Mouse (Mus musculus) liver, postnatal 0 days (tissue): Measurements from ENCODE around the gene Cuta. TPM values are rescaled to one million over a fixed set of nuclear protein-coding genes. Genes with fewer than 3 reads are reported as not detected.

Source experiments
- ATAC-seq: fragments of 200-750 bp; cut with Nextera tagmentation; 2 replicates; pipeline ENCODE4 v1.8.0; 2017; ENCODE audit warnings: mild to moderate bottlenecking, moderate library complexity
- DNase-seq: peaks from one replicate; pipeline ENCODE4 v3.0.0-alpha.2; 2016
- H3K27ac ChIP-seq: fragments of 300-500 bp; sonication (generic); 2 replicates; pipeline ENCODE4 v1.5.1; 2014; ENCODE audit warnings: antibody characterized with exemption, moderate library complexity, mild to moderate bottlenecking, low read depth
- H3K27me3 ChIP-seq: fragments of 300-500 bp; sonication (generic); 2 replicates; pipeline ENCODE4 v1.6.1; 2014; ENCODE audit warnings: low read length, control low read depth, mixed read lengths; ENCODE audit not compliant: insufficient read depth
- H3K36me3 ChIP-seq: fragments of 300-500 bp; sonication (generic); replicated peaks from 2 replicates; pipeline ENCODE4 v1.6.1; 2014; ENCODE audit warnings: mild to moderate bottlenecking, control low read depth, low read length, moderate library complexity, mixed read lengths; ENCODE audit not compliant: insufficient read depth
- H3K4me1 ChIP-seq: fragments of 300-500 bp; sonication (generic); 2 replicates; pipeline ENCODE4 v1.6.1; 2014; ENCODE audit warnings: antibody characterized with exemption, mild to moderate bottlenecking, control low read depth; ENCODE audit not compliant: insufficient read depth
- H3K4me2 ChIP-seq: fragments of 300-500 bp; sonication (generic); 2 replicates; pipeline ENCODE4 v1.6.1; 2014; ENCODE audit warnings: low read depth, mild to moderate bottlenecking, low read length, moderate library complexity, mixed read lengths
- H3K4me3 ChIP-seq: fragments of 300-500 bp; sonication (generic); 2 replicates; pipeline ENCODE4 v1.5.1; 2014; ENCODE audit warnings: low read depth, low read length
- H3K9ac ChIP-seq: fragments of 300-500 bp; sonication (generic); replicated peaks from 2 replicates; pipeline ENCODE4 v1.6.1; 2014; ENCODE audit warnings: mild to moderate bottlenecking, moderate library complexity
- H3K9me3 ChIP-seq: fragments of 300-500 bp; sonication (generic); 2 replicates; pipeline ENCODE4 v1.6.1; 2016; ENCODE audit warnings: mild to moderate bottlenecking, control low read depth, low read length, mixed read lengths
- CTCF ChIP-seq: sonication (generic); IDR thresholded peaks from 2 replicates; pipeline ENCODE4 v1.5.1; 2016; ENCODE audit warnings: antibody characterized with exemption, low read depth
- EP300 ChIP-seq: IDR thresholded peaks from 2 replicates; pipeline ENCODE4 v1.6.1; 2016; ENCODE audit warnings: antibody characterized with exemption, low read depth, mild to moderate bottlenecking
- WGBS: fragments of 180-500 bp; shearing (Covaris S2); extraction: QIAGEN DNeasy Blood & Tissue Kit; methylation state at CpG from one replicate; pipeline ENCODE4 v1.1.7; 2014; ENCODE audit not compliant: insufficient replicate concordance; 5-methylcytosine and 5-hydroxymethylcytosine counted together
- polyA plus RNA-seq: library from polyadenylated mRNA; unstranded; fragments of >200 nt; fragmentation: Nextera tagmentation; extraction: Ambion mirVana; gene quantifications from 2 replicates; pipeline ENCODE4 v1.2.1, GENCODE M21; 2015

The Cuta gene
- polyA plus RNA-seq, 1 experiment from 2014 or later = 83.4 TPM

- Histone ChIP-seq H3K36me3 (no peaks in the 10 kb centered on the region), H3K4me1 (peaks cover 15% of the 10 kb centered on the region), H3K9me3 (no peaks in the 10 kb centered on the region), H3K4me3 (no peak overlapping the region), H3K27me3 (no peaks in the 10 kb centered on the region), H3K4me2 (no peak overlapping the region), H3K27ac (no peak overlapping the region), H3K9ac (no peak overlapping the region)
- DNase-seq = no peak
- TF ChIP-seq CTCF (no peak), EP300 (no peak)
- no peak for ATAC-seq
- 87% methylated on average over 6 of the region's 6 CpGs for WGBS
Measured at GRCm38 (mm10) chr17:26969257-26969656, 29.9 kb upstream of the Cuta start.

GRCm38 (mm10) chr17:26968200-26968611, 28.8 kb upstream of the Cuta start:
- no peak for TF ChIP-seq CTCF
- TF ChIP-seq EP300 = no peak
- H3K4me3 ChIP-seq = no peak overlapping the region
- no peak overlapping the region for H3K27ac ChIP-seq
- ATAC-seq (no peak), DNase-seq (no peak)
- peaks cover 8% of the 10 kb centered on the region for H3K4me1 ChIP-seq
- H3K36me3 ChIP-seq = no peaks in the 10 kb centered on the region
- no peak overlapping the region for H3K4me2 ChIP-seq
- no peaks in the 10 kb centered on the region for H3K9me3 ChIP-seq
- no peaks in the 10 kb centered on the region for H3K27me3 ChIP-seq
- no peak overlapping the region for H3K9ac ChIP-seq
- 86% methylated on average over 6 of the region's 6 CpGs for WGBS

DNA sequence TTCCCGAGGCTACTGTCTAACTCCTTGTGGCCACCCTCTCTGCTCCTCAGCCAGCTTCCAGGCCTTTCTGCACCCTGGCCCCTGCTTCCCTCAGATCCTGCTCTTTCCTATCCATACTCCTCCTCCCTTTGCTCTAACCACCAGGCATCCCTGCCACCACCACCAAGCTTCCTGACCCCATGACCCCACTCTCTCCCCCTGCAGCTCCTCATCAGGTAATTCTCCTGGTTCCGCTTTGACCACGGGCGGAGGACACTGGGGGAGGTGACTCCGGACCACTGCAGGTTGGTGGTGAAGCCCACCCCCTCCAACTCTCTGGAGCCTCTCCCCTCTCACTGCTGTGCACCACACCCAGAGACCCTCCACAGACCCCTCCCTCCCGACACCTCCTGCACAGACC, 28.1 kb upstream of the Cuta start:
- no peak overlapping the region for H3K4me2 ChIP-seq
- no peaks in the 10 kb centered on the region for H3K36me3 ChIP-seq
- H3K27ac ChIP-seq = no peak overlapping the region
- no peak for ATAC-seq
- peaks cover 8% of the 10 kb centered on the region for H3K4me1 ChIP-seq
- H3K9me3 ChIP-seq = no peaks in the 10 kb centered on the region
- no peak overlapping the region for H3K9ac ChIP-seq
- TF ChIP-seq EP300 (no peak), CTCF (no peak)
- WGBS = 78% methylated on average over 6 of the region's 6 CpGs
- H3K4me3 ChIP-seq = no peak overlapping the region
- H3K27me3 ChIP-seq = no peaks in the 10 kb centered on the region
- no peak for DNase-seq

DNA sequence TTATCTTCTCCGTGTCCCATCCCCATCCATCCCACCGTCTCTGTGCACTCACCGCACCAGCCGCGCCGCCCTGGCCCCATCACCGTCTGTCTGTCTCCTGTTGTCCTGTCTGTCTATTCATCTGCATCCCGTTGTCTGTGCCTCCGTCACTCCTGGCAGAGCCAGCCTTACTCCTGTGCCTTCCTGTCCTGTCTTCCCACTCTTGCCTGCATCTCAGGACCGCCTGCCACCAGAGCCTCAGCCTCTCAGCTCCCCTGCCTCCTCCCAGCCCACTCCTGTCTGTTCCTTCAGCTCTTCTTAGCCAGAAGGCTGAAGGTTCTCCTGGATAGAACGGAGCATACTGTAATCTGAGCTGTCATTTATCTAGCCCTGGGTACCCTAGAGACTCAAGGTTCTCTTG, 27.6 kb upstream of the Cuta start:
- Histone ChIP-seq H3K4me1 (peaks cover 6% of the 10 kb centered on the region), H3K9me3 (no peaks in the 10 kb centered on the region), H3K27me3 (no peaks in the 10 kb centered on the region), H3K36me3 (no peaks in the 10 kb centered on the region), H3K4me2 (no peak overlapping the region), H3K27ac (no peak overlapping the region), H3K4me3 (no peak overlapping the region), H3K9ac (no peak overlapping the region)
- 88% methylated on average over 11 of the region's 11 CpGs for WGBS
- ATAC-seq = no peak
- DNase-seq = no peak
- no peak for TF ChIP-seq CTCF
- no peak for TF ChIP-seq EP300

GRCm38 (mm10) chr17:26961572-26962240, 22.3 kb upstream of the Cuta start:
- 0 out of 2 replicates have a peak, but pooled peaks cover 3% of the 10 kb centered on the region for H3K36me3 ChIP-seq
- no peak overlapping the region for H3K27ac ChIP-seq
- no peak overlapping the region for H3K9ac ChIP-seq
- ATAC-seq = no peak
- no peak overlapping the region for H3K4me3 ChIP-seq
- 83% methylated on average over 21 of the region's 21 CpGs for WGBS
- H3K4me1 ChIP-seq = peaks cover 8% of the 10 kb centered on the region; the same call in 1 of the 2 replicates
- DNase-seq = no peak
- H3K4me2 ChIP-seq = no peak overlapping the region
- H3K27me3 ChIP-seq = no peaks in the 10 kb centered on the region
- H3K9me3 ChIP-seq = no peaks in the 10 kb centered on the region
- no peak for TF ChIP-seq EP300

GRCm38 (mm10) chr17:26959815-26960214, 20.4 kb upstream of the Cuta start:
- WGBS = 90% methylated on average over 4 of the region's 4 CpGs
- ATAC-seq (no peak), DNase-seq (no peak)
- no peaks in the 10 kb centered on the region for H3K27me3 ChIP-seq
- no peak overlapping the region for H3K27ac ChIP-seq
- no peak overlapping the region for H3K4me3 ChIP-seq
- peaks cover 18% of the 10 kb centered on the region for H3K4me1 ChIP-seq
- no peak overlapping the region for H3K4me2 ChIP-seq
- 0 out of 2 replicates have a peak, but pooled peaks cover 3% of the 10 kb centered on the region for H3K36me3 ChIP-seq
- no peak for TF ChIP-seq EP300
- no peak for TF ChIP-seq CTCF
- H3K9me3 ChIP-seq = no peaks in the 10 kb centered on the region
- no peak overlapping the region for H3K9ac ChIP-seq

DNA sequence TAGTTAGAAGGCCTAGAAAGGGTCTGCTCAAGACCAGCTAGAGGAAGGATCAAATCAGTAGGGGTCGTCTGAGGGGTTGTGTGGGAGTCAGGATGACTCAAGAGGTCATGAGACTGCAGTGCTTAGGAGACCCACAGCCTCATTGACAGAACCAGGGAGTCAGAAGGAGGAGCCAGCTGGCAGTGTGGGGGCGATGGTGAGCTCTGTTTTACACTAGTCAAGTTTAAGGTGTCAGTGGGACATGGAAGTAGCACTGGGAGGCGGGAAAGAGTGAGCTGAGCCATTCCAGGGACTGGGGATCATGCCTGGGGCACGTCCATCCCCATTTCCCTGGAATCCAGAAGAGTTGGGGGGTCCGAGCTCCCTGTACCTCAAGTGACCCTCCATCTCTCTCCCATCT, 19.5 kb upstream of the Cuta start:
- peaks cover 18% of the 10 kb centered on the region for H3K4me1 ChIP-seq
- H3K4me3 ChIP-seq = no peak overlapping the region
- H3K27ac ChIP-seq = no peak overlapping the region
- H3K9ac ChIP-seq = no peak overlapping the region
- H3K9me3 ChIP-seq = no peaks in the 10 kb centered on the region
- TF ChIP-seq CTCF (0 out of 2 replicates have a peak, but pooled peaks have one; percentile 10), EP300 (no peak)
- no peak for DNase-seq
- no peaks in the 10 kb centered on the region for H3K27me3 ChIP-seq
- WGBS = 62% methylated on average over 5 of the region's 5 CpGs
- 0 out of 2 replicates have a peak, but pooled peaks cover 3% of the 10 kb centered on the region for H3K36me3 ChIP-seq
- no peak overlapping the region for H3K4me2 ChIP-seq
- ATAC-seq = no peak
